In genomic region chr5:142903470-142904207, GRCm38 (mm10) we compare ENCODE assay signal across 8 mouse cellular contexts. TPM values are rescaled to one million over a fixed set of nuclear protein-coding genes. Genes with fewer than 3 reads are reported as not detected.
DNase-seq lines count a peak whose midpoint lies in the region; ATAC-seq lines count a peak whose summit lies in the region.

No protein-coding gene starts in this region.

- H3K9me3 ChIP-seq in neural tube, embryonic 11.5 days (ENCODE audit: control insufficient read depth, low read length), result no peaks in the 10 kb centered on the region
- H3K9me3 ChIP-seq in embryonic facial prominence, embryonic 10.5 days, result no peaks in the 10 kb centered on the region
- H3K9me3 ChIP-seq in hindbrain, embryonic 15.5 days, result no peaks in the 10 kb centered on the region
- H3K9me3 ChIP-seq in midbrain, embryonic 15.5 days, result no peaks in the 10 kb centered on the region

- 90% methylated on average over 14 of the region's 14 CpGs for WGBS in neural tube, embryonic 11.5 days
- 88% methylated on average over 14 of the region's 14 CpGs for WGBS in embryonic facial prominence, embryonic 10.5 days
- 73% methylated on average over 14 of the region's 14 CpGs for WGBS in hindbrain, embryonic 15.5 days
- 76% methylated on average over 14 of the region's 14 CpGs for WGBS in midbrain, embryonic 15.5 days

- H3K36me3 ChIP-seq in neural tube, embryonic 11.5 days (ENCODE audit: control insufficient read depth, insufficient read depth, low read length), result peaks cover 26% of the 10 kb centered on the region
- H3K36me3 ChIP-seq in embryonic facial prominence, embryonic 10.5 days (replicated peaks), result peaks cover 76% of the 10 kb centered on the region
- peaks cover 60% of the 10 kb centered on the region for H3K36me3 ChIP-seq in hindbrain, embryonic 15.5 days
- peaks cover 49% of the 10 kb centered on the region for H3K36me3 ChIP-seq in midbrain, embryonic 15.5 days (replicated peaks)

- peaks cover 19% of the 10 kb centered on the region for H3K4me1 ChIP-seq in neural tube, embryonic 11.5 days (ENCODE audit: control insufficient read depth, insufficient read depth, low read length)
- H3K4me1 ChIP-seq in embryonic facial prominence, embryonic 10.5 days, result peaks cover 37% of the 10 kb centered on the region
- H3K4me1 ChIP-seq in hindbrain, embryonic 15.5 days (replicated peaks), result peaks cover 54% of the 10 kb centered on the region
- peaks cover 50% of the 10 kb centered on the region for H3K4me1 ChIP-seq in midbrain, embryonic 15.5 days

- H3K27ac ChIP-seq in neural tube, embryonic 11.5 days (ENCODE audit: low read depth, low read length), result peak overlapping the region; percentile 99; the same call in 1 of the 2 replicates
- H3K27ac ChIP-seq in embryonic facial prominence, embryonic 10.5 days (replicated peaks), result peak overlapping the region; percentile 100; the same call in 1 of the 2 replicates
- H3K27ac ChIP-seq in hindbrain, embryonic 15.5 days (replicated peaks), result peak overlapping the region; percentile 57
- peak overlapping the region; percentile 100; the same call in 1 of the 2 replicates for H3K27ac ChIP-seq in midbrain, embryonic 15.5 days

- peak overlapping the region; percentile 82; the same call in 1 of the 2 replicates for H3K4me3 ChIP-seq in neural tube, embryonic 11.5 days (ENCODE audit: low read depth, low read length)
- peak overlapping the region; percentile 100 for H3K4me3 ChIP-seq in embryonic facial prominence, embryonic 10.5 days
- H3K4me3 ChIP-seq in hindbrain, embryonic 15.5 days, result peak overlapping the region; percentile 87
- peak overlapping the region; percentile 96 for H3K4me3 ChIP-seq in midbrain, embryonic 15.5 days

- DNase-seq in neural tube, embryonic 11.5 days (ENCODE audit: low spot score), result no peak
- DNase-seq in neural tube, embryonic 10.5 days (ENCODE audit: extremely low spot score, low spot score), result no peak
- no peak for DNase-seq in embryonic facial prominence, embryonic 10.5 days (ENCODE audit: low spot score)
- no peak for DNase-seq in urinary bladder, adult 18-20 months (ENCODE audit: low spot score in 2 of 2)
- no peak for DNase-seq in layer of hippocampus, adult 9-10 months (ENCODE audit: low spot score)
- no peak for DNase-seq in adrenal gland, postnatal 4 days (ENCODE audit: low spot score in 2 of 2)

- peak overlapping the region; percentile 85 for H3K4me2 ChIP-seq in neural tube, embryonic 11.5 days (ENCODE audit: low read depth)
- H3K4me2 ChIP-seq in hindbrain, embryonic 15.5 days, result peak overlapping the region; percentile 86
- H3K4me2 ChIP-seq in midbrain, embryonic 15.5 days, result peak overlapping the region; percentile 86

- H3K9ac ChIP-seq in neural tube, embryonic 11.5 days (ENCODE audit: low read length), result no peak overlapping the region
- H3K9ac ChIP-seq in hindbrain, embryonic 15.5 days, result peak overlapping the region; percentile 100
- H3K9ac ChIP-seq in midbrain, embryonic 15.5 days, result peak overlapping the region; percentile 99; the same call in 1 of the 2 replicates

- no peaks in the 10 kb centered on the region for H3K27me3 ChIP-seq in neural tube, embryonic 11.5 days (ENCODE audit: control insufficient read depth, insufficient read depth, low read length)
- H3K27me3 ChIP-seq in embryonic facial prominence, embryonic 10.5 days (replicated peaks; ENCODE audit: low read depth, poor library complexity, severe bottlenecking), result no peaks in the 10 kb centered on the region; the same call in 1 of the 2 replicates
- H3K27me3 ChIP-seq in hindbrain, embryonic 15.5 days, result no peaks in the 10 kb centered on the region
- H3K27me3 ChIP-seq in midbrain, embryonic 15.5 days (replicated peaks), result no peaks in the 10 kb centered on the region

- ATAC-seq in neural tube, embryonic 11.5 days (ENCODE audit: insufficient read depth, low FRiP score, low TSS enrichment), result no peak
- ATAC-seq in hindbrain, embryonic 15.5 days (ENCODE audit: low FRiP score, low read depth), result no peak
- ATAC-seq in midbrain, embryonic 15.5 days (replicated peaks), result no peak

RNA-seq across cellular contexts. Expression of gene Actb, which starts 2.9 kb away (rescaled TPM):
- polyA plus RNA-seq in neural tube, embryonic 11.5 days (2014; fragmentation: Nextera tagmentation; extraction: Ambion mirVana), result 15,839 and 16,684 TPM in 2 replicates
- 15,960 and 16,856 TPM in 2 replicates for polyA plus RNA-seq in embryonic facial prominence, embryonic 10.5 days (2016; fragmentation: Nextera tagmentation; extraction: Ambion mirVana)
- 13,458 and 13,965 TPM in 2 replicates for polyA plus RNA-seq in hindbrain, embryonic 15.5 days (2015; fragmentation: Nextera tagmentation; extraction: Ambion mirVana)
- polyA plus RNA-seq in midbrain, embryonic 15.5 days (2015; fragmentation: Nextera tagmentation; extraction: Ambion mirVana), result 13,428 and 14,272 TPM in 2 replicates
- 1,000 to 10,000 TPM; 3,089 to 3,273 TPM for total RNA-seq in adrenal gland, postnatal 4 days (2021)

RNA-seq across cellular contexts. Expression of gene Fbxl18, which starts 8.4 kb away (rescaled TPM):
- polyA plus RNA-seq in neural tube, embryonic 11.5 days (2014; fragmentation: Nextera tagmentation; extraction: Ambion mirVana), result 12.2 and 13.7 TPM in 2 replicates
- polyA plus RNA-seq in embryonic facial prominence, embryonic 10.5 days (2016; fragmentation: Nextera tagmentation; extraction: Ambion mirVana), result 25.6 and 25.9 TPM in 2 replicates
- polyA plus RNA-seq in hindbrain, embryonic 15.5 days (2015; fragmentation: Nextera tagmentation; extraction: Ambion mirVana), result 30.3 and 33.3 TPM in 2 replicates
- polyA plus RNA-seq in midbrain, embryonic 15.5 days (2015; fragmentation: Nextera tagmentation; extraction: Ambion mirVana), result 41.6 and 43.0 TPM in 2 replicates
- total RNA-seq in adrenal gland, postnatal 4 days (2021), result 10 to 100 TPM; 18.3 to 20.9 TPM

RNA-seq across cellular contexts. Expression of gene Fscn1, which starts 56.5 kb away (rescaled TPM):
- 664 and 698 TPM in 2 replicates for polyA plus RNA-seq in neural tube, embryonic 11.5 days (2014; fragmentation: Nextera tagmentation; extraction: Ambion mirVana)
- polyA plus RNA-seq in embryonic facial prominence, embryonic 10.5 days (2016; fragmentation: Nextera tagmentation; extraction: Ambion mirVana), result 759 and 790 TPM in 2 replicates
- polyA plus RNA-seq in hindbrain, embryonic 15.5 days (2015; fragmentation: Nextera tagmentation; extraction: Ambion mirVana), result 488 and 506 TPM in 2 replicates
- polyA plus RNA-seq in midbrain, embryonic 15.5 days (2015; fragmentation: Nextera tagmentation; extraction: Ambion mirVana), result 507 and 508 TPM in 2 replicates
- total RNA-seq in adrenal gland, postnatal 4 days (2021), result 100 to 1,000 TPM; 122 to 151 TPM
